Mouse (Mus musculus) megakaryocyte, embryonic 14.5 days (primary cell): ENCODE results near the gene Prkra. TPM values are rescaled to one million over a fixed set of nuclear protein-coding genes. Genes with fewer than 3 reads are reported as not detected.

Experiments
- H3K27me3 ChIP-seq: replicated peaks from 2 replicates; pipeline ENCODE3; 2012; ENCODE audit warnings: inconsistent platforms
- H3K36me3 ChIP-seq: replicated peaks from 2 replicates; pipeline ENCODE3; 2012; ENCODE audit warnings: low read length, inconsistent platforms, mixed read lengths
- H3K4me1 ChIP-seq: 2 replicates; pipeline ENCODE4 v1.6.1; 2012; ENCODE audit warnings: inconsistent platforms
- H3K4me3 ChIP-seq: replicated peaks from 2 replicates; pipeline ENCODE3; 2012; ENCODE audit warnings: moderate library complexity, mild to moderate bottlenecking, inconsistent platforms
- H3K9me3 ChIP-seq: 2 replicates; pipeline ENCODE4 v1.6.1; 2012; ENCODE audit warnings: inconsistent platforms
- FLI1 ChIP-seq: IDR thresholded peaks from 2 replicates; pipeline ENCODE4 v1.6.1; 2012; ENCODE audit warnings: low read length, inconsistent platforms, mixed read lengths
- GATA1 ChIP-seq: IDR thresholded peaks from 3 replicates; pipeline ENCODE4 v1.6.1; 2012; ENCODE audit warnings: mixed read lengths, low read length, inconsistent platforms, borderline replicate concordance
- polyA plus RNA-seq: library from polyadenylated mRNA; stranded (reverse); fragments of >175 nt; gene quantifications from 2 replicates; pipeline ENCODE4 v1.2.3, GENCODE M21; 2012; ENCODE audit warnings: low replicate concordance; ENCODE audit not compliant: insufficient read depth

Prkra gene
- polyA plus RNA-seq, 1 experiment = 12.2 TPM

- TF ChIP-seq GATA1 = no peak
- TF ChIP-seq FLI1 = no peak
- Histone ChIP-seq H3K27me3 (no peaks in the 10 kb centered on the region), H3K36me3 (no peaks in the 10 kb centered on the region), H3K4me1 (no peaks in the 10 kb centered on the region), H3K9me3 (no peaks in the 10 kb centered on the region), H3K4me3 (no peak overlapping the region)
Observed at GRCm38 (mm10) chr2:76586906-76587305, 60.9 kb downstream of the Prkra start.

- Histone ChIP-seq H3K9me3 (no peaks in the 10 kb centered on the region), H3K27me3 (no peaks in the 10 kb centered on the region), H3K4me3 (no peak overlapping the region), H3K4me1 (no peaks in the 10 kb centered on the region), H3K36me3 (no peaks in the 10 kb centered on the region)
- TF ChIP-seq GATA1 (no peak), FLI1 (no peak)
Observed at GRCm38 (mm10) chr2:76585090-76585489, 62.7 kb downstream of the Prkra start.

Other genes starting within 250 kb of the Prkra start
- gene Osbpl6, start 241.5 kb downstream of the Prkra start, polyA plus RNA-seq = not detected in 2 replicates
- gene Pjvk, start 461 bp upstream of the Prkra start, polyA plus RNA-seq = not detected in 2 replicates
- not detected in 2 replicates for gene Fkbp7, start 25.1 kb upstream of the Prkra start, polyA plus RNA-seq
- gene Plekha3, start 27.3 kb upstream of the Prkra start, polyA plus RNA-seq = 2.0 and 3.5 TPM in 2 replicates